Mouse (Mus musculus): Measurements from ENCODE around the gene Ywhag. TPM values are rescaled to one million over a fixed set of nuclear protein-coding genes. Genes with fewer than 3 reads are reported as not detected.

The Ywhag gene
- polyA plus RNA-seq, 1 experiment = 57.1 TPM

- no peak for DNase-seq
- peaks cover 5% of the 10 kb centered on the region; the same call in 1 of the 2 replicates for H3K36me3 ChIP-seq (ENCODE audit: control insufficient read depth, insufficient read depth, low read length)
- no peak overlapping the region for H3K27ac ChIP-seq (ENCODE audit: insufficient read depth, low read depth, low read length)
- 64% methylated on average over 5 of the region's 5 CpGs for WGBS
- no peak overlapping the region for H3K4me3 ChIP-seq (ENCODE audit: insufficient read depth, low read depth, low read length)
- TF ChIP-seq CTCF (conservative IDR thresholded peaks at IDR 0.05; ENCODE audit: insufficient read depth, insufficient read length, low read depth, low read length) = no peak
- no peak for TF ChIP-seq POLR2A (IDR thresholded peaks at IDR 0.05; ENCODE audit: low read depth, low read length)
- H3K4me1 ChIP-seq (ENCODE audit: control insufficient read depth, insufficient read depth, low read length) = no peaks in the 10 kb centered on the region; the same call in 1 of the 2 replicates
- H3K27me3 ChIP-seq (replicated peaks; ENCODE audit: control insufficient read depth, insufficient read depth, low read length) = no peaks in the 10 kb centered on the region
Observed at GRCm38 (mm10) chr5:135913201-135913600, 21.2 kb downstream of the Ywhag start.

GRCm38 (mm10) chr5:135911633-135912220 is 22.7 kb downstream of the Ywhag start:
- TF ChIP-seq CTCF (conservative IDR thresholded peaks at IDR 0.05; ENCODE audit: insufficient read depth, insufficient read length, low read depth, low read length) = no peak
- no peak for TF ChIP-seq POLR2A (IDR thresholded peaks at IDR 0.05; ENCODE audit: low read depth, low read length)
- no peak for DNase-seq
- Histone ChIP-seq H3K27me3 (replicated peaks; ENCODE audit: control insufficient read depth, insufficient read depth, low read length) (no peaks in the 10 kb centered on the region), H3K27ac (ENCODE audit: insufficient read depth, low read depth, low read length) (no peak overlapping the region), H3K4me1 (ENCODE audit: control insufficient read depth, insufficient read depth, low read length) (no peaks in the 10 kb centered on the region; the same call in 1 of the 2 replicates), H3K4me3 (ENCODE audit: insufficient read depth, low read depth, low read length) (no peak overlapping the region), H3K36me3 (ENCODE audit: control insufficient read depth, insufficient read depth, low read length) (peaks cover 5% of the 10 kb centered on the region; the same call in 1 of the 2 replicates)
- WGBS = 81% methylated on average over 11 of the region's 11 CpGs

GRCm38 (mm10) chr5:135910813-135911212 is 23.6 kb downstream of the Ywhag start:
- DNase-seq = no peak
- no peaks in the 10 kb centered on the region; the same call in 1 of the 2 replicates for H3K4me1 ChIP-seq (ENCODE audit: control insufficient read depth, insufficient read depth, low read length)
- peaks cover 5% of the 10 kb centered on the region; the same call in 1 of the 2 replicates for H3K36me3 ChIP-seq (ENCODE audit: control insufficient read depth, insufficient read depth, low read length)
- no peak overlapping the region for H3K4me3 ChIP-seq (ENCODE audit: insufficient read depth, low read depth, low read length)
- WGBS = 87% methylated on average over 25 of the region's 25 CpGs
- TF ChIP-seq CTCF (conservative IDR thresholded peaks at IDR 0.05; ENCODE audit: insufficient read depth, insufficient read length, low read depth, low read length) (no peak), POLR2A (IDR thresholded peaks at IDR 0.05; ENCODE audit: low read depth, low read length) (no peak)
- no peak overlapping the region for H3K27ac ChIP-seq (ENCODE audit: insufficient read depth, low read depth, low read length)
- no peaks in the 10 kb centered on the region for H3K27me3 ChIP-seq (replicated peaks; ENCODE audit: control insufficient read depth, insufficient read depth, low read length)

- no peak for TF ChIP-seq POLR2A (IDR thresholded peaks at IDR 0.05; ENCODE audit: low read depth, low read length)
- TF ChIP-seq CTCF (conservative IDR thresholded peaks at IDR 0.05; ENCODE audit: insufficient read depth, insufficient read length, low read depth, low read length) = no peak
- peaks cover 5% of the 10 kb centered on the region; the same call in 1 of the 2 replicates for H3K36me3 ChIP-seq (ENCODE audit: control insufficient read depth, insufficient read depth, low read length)
- no peaks in the 10 kb centered on the region; the same call in 1 of the 2 replicates for H3K4me1 ChIP-seq (ENCODE audit: control insufficient read depth, insufficient read depth, low read length)
- DNase-seq = no peak
- H3K27ac ChIP-seq (ENCODE audit: insufficient read depth, low read depth, low read length) = no peak overlapping the region
- H3K4me3 ChIP-seq (ENCODE audit: insufficient read depth, low read depth, low read length) = no peak overlapping the region
- 72% methylated on average over 10 of the region's 10 CpGs for WGBS
- H3K27me3 ChIP-seq (replicated peaks; ENCODE audit: control insufficient read depth, insufficient read depth, low read length) = no peaks in the 10 kb centered on the region
Observed at GRCm38 (mm10) chr5:135909646-135910045, 24.8 kb downstream of the Ywhag start.

- 86% methylated on average over 16 of the region's 16 CpGs for WGBS
Observed at GRCm38 (mm10) chr5:135908989-135909388, 25.4 kb downstream of the Ywhag start.

GRCm38 (mm10) chr5:135908185-135908584 is 26.2 kb downstream of the Ywhag start:
- no peak overlapping the region for H3K27ac ChIP-seq (ENCODE audit: insufficient read depth, low read depth, low read length)
- no peak for TF ChIP-seq POLR2A (IDR thresholded peaks at IDR 0.05; ENCODE audit: low read depth, low read length)
- 72% methylated on average over 12 of the region's 12 CpGs for WGBS

More at GRCm38 (mm10) chr5:135908989-135909388, 25.4 kb downstream of the Ywhag start:
- Histone ChIP-seq H3K27me3 (replicated peaks; ENCODE audit: control insufficient read depth, insufficient read depth, low read length) (no peaks in the 10 kb centered on the region), H3K4me3 (ENCODE audit: insufficient read depth, low read depth, low read length) (no peak overlapping the region), H3K27ac (ENCODE audit: insufficient read depth, low read depth, low read length) (no peak overlapping the region), H3K36me3 (ENCODE audit: control insufficient read depth, insufficient read depth, low read length) (peaks cover 5% of the 10 kb centered on the region; the same call in 1 of the 2 replicates), H3K4me1 (ENCODE audit: control insufficient read depth, insufficient read depth, low read length) (no peaks in the 10 kb centered on the region; the same call in 1 of the 2 replicates)
- no peak for TF ChIP-seq CTCF (conservative IDR thresholded peaks at IDR 0.05; ENCODE audit: insufficient read depth, insufficient read length, low read depth, low read length)
- TF ChIP-seq POLR2A (IDR thresholded peaks at IDR 0.05; ENCODE audit: low read depth, low read length) = no peak
- no peak for DNase-seq

GRCm38 (mm10) chr5:135907256-135907655 is 27.2 kb downstream of the Ywhag start:
- H3K4me3 ChIP-seq (ENCODE audit: insufficient read depth, low read depth, low read length) = no peak overlapping the region
- peaks cover 5% of the 10 kb centered on the region; the same call in 1 of the 2 replicates for H3K36me3 ChIP-seq (ENCODE audit: control insufficient read depth, insufficient read depth, low read length)
- DNase-seq = no peak
- H3K27ac ChIP-seq (ENCODE audit: insufficient read depth, low read depth, low read length) = no peak overlapping the region
- no peaks in the 10 kb centered on the region for H3K4me1 ChIP-seq (ENCODE audit: control insufficient read depth, insufficient read depth, low read length)
- H3K27me3 ChIP-seq (replicated peaks; ENCODE audit: control insufficient read depth, insufficient read depth, low read length) = no peaks in the 10 kb centered on the region
- WGBS = 67% methylated on average over 13 of the region's 13 CpGs
- TF ChIP-seq POLR2A (IDR thresholded peaks at IDR 0.05; ENCODE audit: low read depth, low read length) = no peak
- no peak for TF ChIP-seq CTCF (conservative IDR thresholded peaks at IDR 0.05; ENCODE audit: insufficient read depth, insufficient read length, low read depth, low read length)

More at GRCm38 (mm10) chr5:135908185-135908584, 26.2 kb downstream of the Ywhag start:
- no peak overlapping the region for H3K4me3 ChIP-seq (ENCODE audit: insufficient read depth, low read depth, low read length)
- DNase-seq = no peak
- H3K36me3 ChIP-seq (ENCODE audit: control insufficient read depth, insufficient read depth, low read length) = peaks cover 5% of the 10 kb centered on the region; the same call in 1 of the 2 replicates
- H3K27me3 ChIP-seq (replicated peaks; ENCODE audit: control insufficient read depth, insufficient read depth, low read length) = no peaks in the 10 kb centered on the region
- no peaks in the 10 kb centered on the region for H3K4me1 ChIP-seq (ENCODE audit: control insufficient read depth, insufficient read depth, low read length)
